Comparison of ENCODE assay signal across 8 mouse cellular contexts in the genomic region with DNA sequence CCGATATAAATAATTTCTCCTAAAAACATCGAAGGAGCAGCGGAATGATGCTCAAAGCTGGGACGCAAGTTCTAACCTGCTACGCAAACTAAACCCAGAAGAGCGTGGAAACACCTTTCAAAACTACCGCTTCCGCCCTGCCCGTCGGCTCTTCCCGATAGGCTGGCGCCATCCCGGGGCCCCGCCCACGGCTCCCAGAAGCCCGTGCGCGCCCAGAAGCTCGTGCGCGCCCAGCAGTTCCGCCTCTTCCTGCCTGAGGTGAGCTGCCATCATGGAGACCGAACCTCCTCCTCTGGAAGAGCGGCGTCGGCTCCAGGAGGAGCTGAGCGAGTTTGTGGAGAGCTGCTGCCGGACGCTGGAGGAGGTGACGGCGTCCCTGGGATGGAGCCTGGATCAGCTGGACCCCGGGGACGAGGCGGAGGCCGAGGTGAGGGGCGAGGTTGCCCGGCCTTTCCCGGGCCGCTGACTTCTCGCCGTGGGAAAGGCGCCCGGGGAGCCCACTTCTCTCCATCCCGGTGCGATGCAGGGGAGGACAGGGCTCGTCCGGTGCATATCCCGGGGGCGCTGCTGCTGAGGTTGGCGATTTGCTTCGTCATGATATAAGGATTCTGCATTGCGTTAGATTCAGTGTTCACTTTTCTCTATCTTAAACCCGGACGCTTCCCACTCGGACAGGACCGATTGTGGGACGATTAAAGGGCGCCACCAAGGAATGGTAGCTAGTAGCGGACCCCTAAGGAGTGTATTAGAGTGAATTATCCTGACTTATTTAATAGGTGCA. TPM values are rescaled to one million over a fixed set of nuclear protein-coding genes. Genes with fewer than 3 reads are reported as not detected.
A peak's percentile ranks its signal among the peaks of the same experiment; 100 is the strongest.
DNase-seq lines count a peak whose midpoint lies in the region; ATAC-seq and TF ChIP-seq lines count a peak whose summit lies in the region.

A gene (plus strand): TSS at position 237 of the 781 bp plus-strand sequence.

- DNase-seq in 416B (ENCODE audit: low read depth): peak; percentile 91
- DNase-seq in heart, adult 8-10 months (ENCODE audit: low spot score): peak; percentile 86
- peak; percentile 88 for DNase-seq in kidney, adult 9 months
- peak; percentile 94 for DNase-seq in limb, embryonic 14.5 days (ENCODE audit: low spot score)
- DNase-seq in midbrain, postnatal 0 days (ENCODE audit: low spot score): peak; percentile 95
- peak; percentile 75 to 82 for DNase-seq in spleen, postnatal 14 days (ENCODE audit: low spot score in 2 of 2)

- no peak for TF ChIP-seq CTCF in bone marrow, adult 2 months (IDR thresholded peaks at IDR 0.05; ENCODE audit: control insufficient read depth, insufficient read depth, low read length)
- TF ChIP-seq CTCF in midbrain, postnatal 0 days (IDR thresholded peaks at IDR 0.05): peak; percentile 13; the same call in 1 of the 2 replicates

- peak within 1 kb of the TSS; percentile 42; the same call in 1 of the 2 replicates for H3K27ac ChIP-seq in bone marrow, adult 2 months (ENCODE audit: control insufficient read depth, insufficient read depth, low read depth, low read length, poor library complexity)
- peak within 1 kb of the TSS; percentile 84 for H3K27ac ChIP-seq in embryonic facial prominence, embryonic 15.5 days (replicated peaks)
- H3K27ac ChIP-seq in limb, embryonic 14.5 days (replicated peaks; ENCODE audit: low read depth, low read length): peak within 1 kb of the TSS; percentile 84
- peak within 1 kb of the TSS; percentile 77 for H3K27ac ChIP-seq in midbrain, postnatal 0 days (ENCODE audit: low read depth, low read length)

- peak; percentile 96 for ATAC-seq in embryonic facial prominence, embryonic 15.5 days (ENCODE audit: insufficient number of reproducible peaks, low FRiP score, low TSS enrichment, low read depth)
- ATAC-seq in limb, embryonic 14.5 days (ENCODE audit: low FRiP score, low read depth): peak; percentile 95
- ATAC-seq in midbrain, postnatal 0 days (ENCODE audit: low FRiP score): peak; percentile 97

- H3K27me3 ChIP-seq in embryonic facial prominence, embryonic 15.5 days: no peaks in the 10 kb centered on the region
- H3K27me3 ChIP-seq in limb, embryonic 14.5 days (ENCODE audit: control insufficient read depth, insufficient read depth, low read length): no peaks in the 10 kb centered on the region
- no peaks in the 10 kb centered on the region for H3K27me3 ChIP-seq in midbrain, postnatal 0 days (ENCODE audit: insufficient read depth, low read length)

- peaks cover 3% of the 10 kb centered on the region for H3K36me3 ChIP-seq in embryonic facial prominence, embryonic 15.5 days
- peaks cover 5% of the 10 kb centered on the region; the same call in 1 of the 2 replicates for H3K36me3 ChIP-seq in limb, embryonic 14.5 days (ENCODE audit: control insufficient read depth, insufficient read depth, low read length)
- H3K36me3 ChIP-seq in midbrain, postnatal 0 days (ENCODE audit: insufficient read depth, low read length): no peaks in the 10 kb centered on the region

- peak; percentile 76; the same call in 1 of the 2 replicates for TF ChIP-seq POLR2A in bone marrow, adult 2 months (IDR thresholded peaks at IDR 0.05; ENCODE audit: borderline replicate concordance, control insufficient read depth, low read depth, low read length)
- peak; percentile 88; the same call in 1 of the 2 replicates for TF ChIP-seq POLR2A in limb, embryonic 14.5 days (IDR thresholded peaks at IDR 0.05; ENCODE audit: borderline replicate concordance, extremely low read depth, insufficient read depth, insufficient read length)

- peak within 1 kb of the TSS; percentile 60 for H3K9ac ChIP-seq in embryonic facial prominence, embryonic 15.5 days
- H3K9ac ChIP-seq in limb, embryonic 14.5 days (ENCODE audit: low read depth, low read length, severe bottlenecking): peak within 1 kb of the TSS; percentile 91
- peak within 1 kb of the TSS; percentile 69 for H3K9ac ChIP-seq in midbrain, postnatal 0 days (replicated peaks; ENCODE audit: low read length, poor library complexity, severe bottlenecking)

- H3K4me1 ChIP-seq in bone marrow, adult 2 months (ENCODE audit: control insufficient read depth, insufficient read depth, low read length): no peaks in the 10 kb centered on the region; the same call in 1 of the 2 replicates
- H3K4me1 ChIP-seq in embryonic facial prominence, embryonic 15.5 days: peaks cover 10% of the 10 kb centered on the region
- H3K4me1 ChIP-seq in limb, embryonic 14.5 days (ENCODE audit: control insufficient read depth, insufficient read depth, low read length): peaks cover 7% of the 10 kb centered on the region
- peaks cover 3% of the 10 kb centered on the region; the same call in 1 of the 2 replicates for H3K4me1 ChIP-seq in midbrain, postnatal 0 days (ENCODE audit: insufficient read depth, low read length)

- H3K4me3 ChIP-seq in bone marrow, adult 2 months (replicated peaks; ENCODE audit: control insufficient read depth, low read depth, low read length): peak within 1 kb of the TSS; percentile 88
- H3K4me3 ChIP-seq in embryonic facial prominence, embryonic 15.5 days (replicated peaks): peak within 1 kb of the TSS; percentile 64
- H3K4me3 ChIP-seq in limb, embryonic 14.5 days (replicated peaks; ENCODE audit: low read length): peak within 1 kb of the TSS; percentile 81
- H3K4me3 ChIP-seq in midbrain, postnatal 0 days (ENCODE audit: low read depth, low read length): peak within 1 kb of the TSS; percentile 77

- peak within 1 kb of the TSS; percentile 63 for H3K4me2 ChIP-seq in embryonic facial prominence, embryonic 15.5 days (replicated peaks)
- peak within 1 kb of the TSS; percentile 58 for H3K4me2 ChIP-seq in limb, embryonic 14.5 days (replicated peaks; ENCODE audit: low read depth, low read length, severe bottlenecking)
- H3K4me2 ChIP-seq in midbrain, postnatal 0 days (ENCODE audit: low read depth, low read length, poor library complexity, severe bottlenecking): peak within 1 kb of the TSS; percentile 50

- no peaks in the 10 kb centered on the region for H3K9me3 ChIP-seq in embryonic facial prominence, embryonic 15.5 days (replicated peaks)
- no peaks in the 10 kb centered on the region for H3K9me3 ChIP-seq in limb, embryonic 14.5 days (ENCODE audit: control insufficient read depth, low read length)
- H3K9me3 ChIP-seq in midbrain, postnatal 0 days (ENCODE audit: low read length): no peaks in the 10 kb centered on the region

- WGBS in bone marrow, adult 2 months: under 1% methylated on average over 59 of the region's 59 CpGs
- under 1% methylated on average over 59 of the region's 59 CpGs for WGBS in embryonic facial prominence, embryonic 15.5 days
- under 1% methylated on average over 51 of the region's 59 CpGs for WGBS in limb, embryonic 14.5 days
- under 1% methylated on average over 59 of the region's 59 CpGs for WGBS in midbrain, postnatal 0 days

RNA-seq across cellular contexts. Expression of the gene that starts here (rescaled TPM):
- 27.3 and 65.1 TPM in 2 replicates for polyA plus RNA-seq in bone marrow, adult 2 months (2011; ENCODE audit: insufficient read depth, insufficient read length, low replicate concordance, missing spikeins)
- polyA plus RNA-seq in embryonic facial prominence, embryonic 15.5 days (2015; fragmentation: Nextera tagmentation; extraction: Ambion mirVana): 32.9 and 39.3 TPM in 2 replicates
- total RNA-seq in heart, adult 8-10 months (2022): 10 to 100 TPM in 2 of 4 experiments, 1 to 10 TPM in 2; 6.5 to 15.6 (median 10.9) TPM
- polyA plus RNA-seq in limb, embryonic 14.5 days (2012; rRNA removed): 41.0 and 54.2 TPM in 2 replicates
- polyA plus RNA-seq in limb, embryonic 14.5 days (2014; fragmentation: Nextera tagmentation; extraction: Ambion mirVana): 30.1 and 38.9 TPM in 2 replicates
- 9.6 and 10.5 TPM in 2 replicates for total RNA-seq in midbrain, postnatal 0 days (2014; rRNA removed)
- 17.8 and 21.2 TPM in 2 replicates for polyA plus RNA-seq in midbrain, postnatal 0 days (2015; fragmentation: Nextera tagmentation; extraction: Ambion mirVana)

Comparison
In these comparisons a context has a peak if more than half of its experiments do, and no peak if none do; other contexts are left out.
1. Peak in every context shown above with its lines: DNase-seq, ATAC-seq, H3K4me3 ChIP-seq and H3K27ac ChIP-seq.